ENCODE assay signal across 8 mouse cellular contexts in genomic region chr12:59265207-59265941, GRCm38 (mm10). TPM values are rescaled to one million over a fixed set of nuclear protein-coding genes. Genes with fewer than 3 reads are reported as not detected.
DNase-seq lines count a peak whose midpoint lies in the region; ATAC-seq lines count a peak whose summit lies in the region.

No protein-coding gene starts in this region.

- no peaks in the 10 kb centered on the region for H3K36me3 ChIP-seq in forebrain, embryonic 10.5 days (replicated peaks)
- no peaks in the 10 kb centered on the region for H3K36me3 ChIP-seq in stomach, embryonic 15.5 days

- 38% methylated on average over 15 of the region's 15 CpGs for WGBS in forebrain, embryonic 10.5 days
- 33% methylated on average over 15 of the region's 15 CpGs for WGBS in stomach, embryonic 15.5 days

- H3K27me3 ChIP-seq in forebrain, embryonic 10.5 days (ENCODE audit: poor library complexity, severe bottlenecking), result no peaks in the 10 kb centered on the region
- no peaks in the 10 kb centered on the region for H3K27me3 ChIP-seq in stomach, embryonic 15.5 days (replicated peaks)

- H3K4me3 ChIP-seq in forebrain, embryonic 10.5 days, result no peak overlapping the region; the same call in 1 of the 2 replicates
- H3K4me3 ChIP-seq in stomach, embryonic 15.5 days (replicated peaks), result no peak overlapping the region

- H3K9me3 ChIP-seq in forebrain, embryonic 10.5 days, result no peaks in the 10 kb centered on the region
- H3K9me3 ChIP-seq in stomach, embryonic 15.5 days, result no peaks in the 10 kb centered on the region

- no peak for ATAC-seq in cerebellum, adult (ENCODE audit: insufficient number of reproducible peaks, low FRiP score, low TSS enrichment)
- peak; percentile 48 for ATAC-seq in megakaryocyte progenitor cell, adult 5-6 weeks (replicated peaks; ENCODE audit: poor library complexity)
- no peak for ATAC-seq in stomach, embryonic 15.5 days (ENCODE audit: insufficient read depth, low FRiP score, low read depth)

- peak; percentile 5 for DNase-seq in cerebellum, adult 11 months
- DNase-seq in NIH3T3 (ENCODE audit: low read depth), result peak; percentile 54
- peak; percentile 27 for DNase-seq in forebrain, embryonic 10.5 days (ENCODE audit: extremely low spot score, low spot score)
- peak; percentile 18 for DNase-seq in induced T-regulatory cell, adult 2 months (ENCODE audit: low read depth)
- DNase-seq in gastrocnemius, postnatal 25 days, result no peak

- H3K4me1 ChIP-seq in forebrain, embryonic 10.5 days, result no peaks in the 10 kb centered on the region; the same call in 1 of the 2 replicates
- H3K4me1 ChIP-seq in stomach, embryonic 15.5 days, result no peaks in the 10 kb centered on the region

- H3K27ac ChIP-seq in forebrain, embryonic 10.5 days, result no peak overlapping the region
- no peak overlapping the region for H3K27ac ChIP-seq in stomach, embryonic 15.5 days

- H3K4me2 ChIP-seq in stomach, embryonic 15.5 days, result peak overlapping the region; percentile 8; the same call in 1 of the 2 replicates

- no peak overlapping the region for H3K9ac ChIP-seq in stomach, embryonic 15.5 days

RNA-seq across cellular contexts. Expression of gene Fbxo33, which starts 45.8 kb away (rescaled TPM):
- polyA plus RNA-seq in forebrain, embryonic 10.5 days (2016; fragmentation: Nextera tagmentation; extraction: Ambion mirVana), result 5.0 and 6.1 TPM in 2 replicates
- 40.7 and 63.0 TPM in 2 replicates for total RNA-seq in megakaryocyte progenitor cell, adult 5-6 weeks (2015)
- 33.6 and 36.0 TPM in 2 replicates for total RNA-seq in megakaryocyte progenitor cell, adult 5-6 weeks (2017)
- polyA plus RNA-seq in stomach, embryonic 15.5 days (2015; fragmentation: Nextera tagmentation; extraction: Ambion mirVana), result 8.2 and 9.1 TPM in 2 replicates
- total RNA-seq in gastrocnemius, postnatal 25 days (2021), result 1 to 10 TPM; 3.1 to 3.3 TPM

Comparison
In these comparisons a context has a peak if more than half of its experiments do, and no peak if none do; other contexts are left out.
1. RNA of gene Fbxo33, which starts 45.8 kb away (total RNA-seq): 33.6 to 63.0 TPM in megakaryocyte progenitor cell, adult 5-6 weeks; 3.1 to 3.3 TPM in gastrocnemius, postnatal 25 days; every median in the first group is over 4 times any median in the second.